Mouse (Mus musculus) midbrain, postnatal 0 days (tissue): ENCODE data around the gene Alg12. TPM values are rescaled to one million over a fixed set of nuclear protein-coding genes. Genes with fewer than 3 reads are reported as not detected.

Experiments used
- ATAC-seq: fragments of 200-750 bp; cut with Nextera tagmentation; 2 replicates; pipeline ENCODE4 v1.8.0; 2017; ENCODE audit warnings: moderate number of reproducible peaks, mild to moderate bottlenecking, moderate TSS enrichment, moderate library complexity; ENCODE audit not compliant: low FRiP score
- DNase-seq: peaks from one replicate; pipeline ENCODE4 v3.0.0-alpha.2; 2015; ENCODE audit warnings: low spot score
- H3K27ac ChIP-seq: fragments of 300-500 bp; sonication (generic); 2 replicates; pipeline ENCODE4 v1.5.1; 2014; ENCODE audit warnings: low read depth, mild to moderate bottlenecking, low read length, mixed read lengths
- H3K27me3 ChIP-seq: fragments of 300-500 bp; sonication (generic); 2 replicates; pipeline ENCODE4 v1.6.1; 2014; ENCODE audit warnings: low read length, control low read depth, mixed read lengths; ENCODE audit not compliant: insufficient read depth
- H3K36me3 ChIP-seq: fragments of 300-500 bp; sonication (generic); 2 replicates; pipeline ENCODE4 v1.6.1; 2014; ENCODE audit warnings: low read length, control low read depth, mixed read lengths; ENCODE audit not compliant: insufficient read depth
- H3K4me1 ChIP-seq: fragments of 300-500 bp; sonication (generic); 2 replicates; pipeline ENCODE4 v1.6.1; 2014; ENCODE audit warnings: mild to moderate bottlenecking, control low read depth, antibody characterized with exemption, low read length, mixed read lengths; ENCODE audit not compliant: insufficient read depth
- H3K4me2 ChIP-seq: fragments of 300-500 bp; sonication (generic); 2 replicates; pipeline ENCODE4 v1.6.1; 2014; ENCODE audit warnings: low read depth, mild to moderate bottlenecking, low read length, mixed read lengths; ENCODE audit not compliant: poor library complexity, severe bottlenecking
- H3K4me3 ChIP-seq: fragments of 300-500 bp; sonication (generic); 2 replicates; pipeline ENCODE4 v1.5.1; 2014; ENCODE audit warnings: low read depth, mild to moderate bottlenecking, low read length, moderate library complexity
- H3K9ac ChIP-seq: fragments of 300-500 bp; sonication (generic); replicated peaks from 2 replicates; pipeline ENCODE4 v1.6.1; 2014; ENCODE audit warnings: mild to moderate bottlenecking, low read length, moderate library complexity, mixed read lengths; ENCODE audit not compliant: poor library complexity, severe bottlenecking
- H3K9me3 ChIP-seq: fragments of 300-500 bp; sonication (generic); 2 replicates; pipeline ENCODE4 v1.6.1; 2016; ENCODE audit warnings: low read length, control low read depth
- CTCF ChIP-seq: IDR thresholded peaks from 2 replicates; pipeline ENCODE4 v1.5.1; 2016; ENCODE audit warnings: antibody characterized with exemption, mild to moderate bottlenecking
- WGBS: fragments of 180-500 bp; shearing (Covaris S2); extraction: QIAGEN DNeasy Blood & Tissue Kit; methylation state at CpG from one replicate; pipeline ENCODE4 v1.1.7; 2014; 5-methylcytosine and 5-hydroxymethylcytosine counted together
- polyA plus RNA-seq: library from polyadenylated mRNA; unstranded; fragments of >200 nt; fragmentation: Nextera tagmentation; extraction: Ambion mirVana; gene quantifications from 2 replicates; pipeline ENCODE4 v1.2.1, GENCODE M21; 2015
- total RNA-seq: library from RNA; depleted of rRNA; stranded (reverse); fragments of >200 nt; gene quantifications from 2 replicates; pipeline ENCODE4 v1.2.3, GENCODE M21; 2014

Alg12 gene
- total and polyA plus RNA-seq, 2 experiments from 2014 or later: 5.5 to 9.3 TPM

DNA sequence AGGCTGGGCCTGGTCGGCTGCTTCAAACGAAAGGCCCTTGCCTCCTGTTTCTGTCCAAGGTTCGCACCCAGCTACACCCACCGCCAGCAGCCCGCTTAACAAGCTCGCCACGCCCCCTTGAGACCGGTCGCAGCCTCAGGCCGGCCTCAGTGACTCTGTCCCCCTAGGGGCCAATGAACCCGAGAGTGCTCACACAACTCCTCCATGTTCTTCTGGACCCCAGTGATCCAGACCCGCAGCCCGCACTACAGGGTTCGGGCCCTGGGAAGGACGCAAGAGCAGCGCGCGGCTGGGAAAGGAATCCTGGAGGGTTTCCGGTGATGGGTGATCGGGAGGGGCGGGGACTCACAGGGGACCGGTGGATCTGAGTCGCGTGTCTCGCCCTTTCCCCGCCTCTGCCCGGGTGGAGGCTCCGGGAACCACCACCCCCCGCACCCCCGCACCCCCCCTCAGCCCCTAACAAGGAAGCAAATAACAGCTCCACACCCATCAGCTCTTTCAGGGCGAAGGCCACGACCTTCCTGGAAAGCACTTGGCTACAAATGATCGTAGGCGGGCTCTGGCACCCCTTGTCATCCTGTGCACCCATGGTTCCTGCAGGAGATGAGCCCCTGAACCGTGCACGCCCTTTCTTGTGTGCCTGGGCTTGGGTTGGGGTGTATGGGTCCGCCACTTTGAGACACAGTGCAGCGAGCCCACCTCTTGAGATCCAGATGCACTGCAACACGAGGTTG is 18.2 kb upstream of the Alg12 start:
- Histone ChIP-seq H3K4me1 (0 out of 2 replicates have a peak, but pooled peaks cover 4% of the 10 kb centered on the region), H3K27ac (peak overlapping the region; percentile 72), H3K4me2 (peak overlapping the region; percentile 82), H3K9ac (peak overlapping the region; percentile 72), H3K36me3 (no peaks in the 10 kb centered on the region), H3K27me3 (no peaks in the 10 kb centered on the region), H3K4me3 (peak overlapping the region; percentile 47), H3K9me3 (no peaks in the 10 kb centered on the region)
- ATAC-seq (peak; percentile 66), DNase-seq (peak; percentile 72)
- peak; percentile 47 for TF ChIP-seq CTCF
- under 1% methylated on average over 36 of the region's 39 CpGs for WGBS

GRCm38 (mm10) chr15:88836571-88836970 is 17.5 kb upstream of the Alg12 start:
- H3K4me3 ChIP-seq: peak overlapping the region; percentile 47
- 66% methylated on average over 5 of the region's 5 CpGs for WGBS

GRCm38 (mm10) chr15:88836031-88836430 is 16.9 kb upstream of the Alg12 start:
- Histone ChIP-seq H3K4me1 (0 out of 2 replicates have a peak, but pooled peaks cover 4% of the 10 kb centered on the region), H3K27me3 (no peaks in the 10 kb centered on the region), H3K9ac (no peak overlapping the region), H3K36me3 (no peaks in the 10 kb centered on the region), H3K4me3 (no peak overlapping the region), H3K4me2 (peak overlapping the region; percentile 82; the same call in 1 of the 2 replicates), H3K27ac (no peak overlapping the region), H3K9me3 (no peaks in the 10 kb centered on the region)
- ATAC-seq: no peak
- TF ChIP-seq CTCF: peak; percentile 40
- WGBS: 89% methylated on average over 6 of the region's 6 CpGs
- DNase-seq: no peak

More at GRCm38 (mm10) chr15:88836571-88836970, 17.5 kb upstream of the Alg12 start:
- 0 out of 2 replicates have a peak, but pooled peaks cover 4% of the 10 kb centered on the region for H3K4me1 ChIP-seq
- H3K36me3 ChIP-seq: no peaks in the 10 kb centered on the region
- H3K27me3 ChIP-seq: no peaks in the 10 kb centered on the region
- DNase-seq (no peak), ATAC-seq (no peak)
- no peak overlapping the region for H3K27ac ChIP-seq
- H3K9me3 ChIP-seq: no peaks in the 10 kb centered on the region
- TF ChIP-seq CTCF: no peak
- peak overlapping the region; percentile 82 for H3K4me2 ChIP-seq
- H3K9ac ChIP-seq: peak overlapping the region; percentile 72

DNA sequence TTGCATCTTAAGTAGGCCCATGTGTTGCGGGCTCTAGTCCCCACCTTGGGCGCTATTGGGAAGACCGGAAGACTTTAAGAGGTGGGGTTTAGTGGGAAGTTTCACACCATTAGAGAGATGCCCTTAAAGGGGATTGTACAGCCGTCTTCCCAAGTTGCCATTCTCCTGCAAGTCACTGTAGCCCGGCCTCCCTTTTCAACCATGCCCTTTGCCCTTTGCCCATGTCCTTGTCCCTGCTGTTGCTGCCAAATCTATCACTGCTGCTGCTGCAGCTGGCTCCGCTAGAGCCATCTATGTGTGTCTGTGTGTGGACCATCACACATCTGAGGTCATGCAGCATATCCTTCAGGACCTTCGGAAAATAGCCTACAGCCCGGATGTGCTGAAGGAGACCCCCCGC is 13.4 kb upstream of the Alg12 start:
- no peaks in the 10 kb centered on the region for H3K36me3 ChIP-seq
- H3K27ac ChIP-seq: no peak overlapping the region
- H3K9me3 ChIP-seq: no peaks in the 10 kb centered on the region
- WGBS: 89% methylated on average over 9 of the region's 9 CpGs
- H3K9ac ChIP-seq: no peak overlapping the region
- DNase-seq (no peak), ATAC-seq (no peak)
- H3K4me2 ChIP-seq: no peak overlapping the region
- no peak for TF ChIP-seq CTCF
- H3K4me1 ChIP-seq: 0 out of 2 replicates have a peak, but pooled peaks cover 3% of the 10 kb centered on the region
- no peak overlapping the region for H3K4me3 ChIP-seq
- H3K27me3 ChIP-seq: no peaks in the 10 kb centered on the region

DNA sequence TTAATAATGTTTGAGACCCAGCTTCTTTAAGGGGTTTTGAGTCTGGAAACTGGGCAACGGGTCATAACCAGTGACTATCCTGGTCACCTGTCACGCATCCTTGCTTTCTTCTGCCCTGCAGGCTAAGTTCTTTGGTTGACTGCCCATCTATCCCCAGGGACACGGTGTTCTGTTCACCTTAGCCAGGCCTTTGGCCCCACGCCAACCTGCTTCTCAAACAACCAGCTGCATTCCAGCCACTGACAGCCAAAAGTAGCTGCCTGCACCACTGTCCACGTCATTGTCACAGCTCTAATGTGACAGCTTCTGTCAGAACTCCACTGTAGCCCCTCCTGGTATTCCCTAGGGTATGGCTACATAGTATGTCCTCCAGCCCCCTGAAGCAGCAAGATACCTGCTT is 12.4 kb upstream of the Alg12 start:
- H3K4me2 ChIP-seq: no peak overlapping the region
- no peaks in the 10 kb centered on the region for H3K27me3 ChIP-seq
- H3K4me3 ChIP-seq: no peak overlapping the region
- H3K9ac ChIP-seq: no peak overlapping the region
- H3K4me1 ChIP-seq: no peaks in the 10 kb centered on the region
- ATAC-seq: no peak
- no peaks in the 10 kb centered on the region for H3K9me3 ChIP-seq
- TF ChIP-seq CTCF: no peak
- H3K27ac ChIP-seq: no peak overlapping the region
- WGBS: 57% methylated on average over 5 of the region's 5 CpGs
- DNase-seq: no peak
- H3K36me3 ChIP-seq: peaks cover 8% of the 10 kb centered on the region; the same call in 1 of the 2 replicates

DNA sequence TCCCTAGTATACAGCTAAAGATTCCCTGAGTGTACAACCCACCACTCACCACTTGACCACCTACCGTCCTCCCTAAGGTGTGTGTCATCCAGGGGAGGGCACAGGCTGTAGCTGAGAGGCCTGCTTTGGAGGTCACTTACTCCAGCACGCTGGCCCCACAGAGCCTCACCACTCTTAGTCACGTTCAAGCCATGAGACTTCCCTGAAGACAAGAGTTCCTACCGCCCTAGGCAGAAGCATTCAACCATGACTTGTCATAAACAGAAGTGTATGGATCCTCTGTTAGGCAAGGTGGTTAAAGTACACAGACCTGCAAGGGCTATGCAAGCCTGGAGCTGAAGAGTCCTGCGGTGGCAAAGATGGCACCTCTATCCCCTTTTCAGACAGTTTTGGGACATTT is 11.6 kb upstream of the Alg12 start:
- DNase-seq: no peak
- H3K4me1 ChIP-seq: no peaks in the 10 kb centered on the region

More for the DNA sequence above, 11.6 kb upstream of the Alg12 start:
- Histone ChIP-seq H3K9ac (no peak overlapping the region), H3K4me3 (no peak overlapping the region), H3K36me3 (peaks cover 16% of the 10 kb centered on the region; the same call in 1 of the 2 replicates), H3K27ac (no peak overlapping the region), H3K27me3 (no peaks in the 10 kb centered on the region), H3K4me2 (no peak overlapping the region), H3K9me3 (no peaks in the 10 kb centered on the region)
- no peak for TF ChIP-seq CTCF
- ATAC-seq: no peak
- WGBS: 82% methylated on average over 5 of the region's 5 CpGs
